Mouse (Mus musculus): ENCODE data around the gene Ilf3.

DNA sequence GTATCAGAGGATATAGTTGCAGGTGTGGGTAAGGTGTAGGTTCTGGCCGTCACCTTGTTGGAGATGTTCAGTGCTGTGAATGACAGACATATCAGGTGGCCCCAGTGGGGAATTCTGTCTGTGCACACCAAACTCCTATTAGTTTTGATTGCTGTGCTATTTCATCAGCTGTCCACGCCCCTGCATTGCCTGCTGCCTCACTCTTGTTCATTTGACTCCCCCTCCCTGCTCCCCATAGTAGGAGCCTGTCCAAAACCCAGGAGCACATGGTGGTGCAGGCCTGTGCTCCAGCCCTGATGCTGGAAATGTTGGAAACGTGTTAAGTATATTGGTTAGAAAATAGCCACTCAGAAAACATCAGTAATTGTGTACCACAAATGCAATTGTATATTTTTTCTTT is 71.8 kb downstream of the Ilf3 start:
- 0 out of 2 replicates have a peak, but pooled peaks have one; percentile 38 for TF ChIP-seq POLR2A (IDR thresholded peaks at IDR 0.05; ENCODE audit: low read depth, low read length)
- no peak for TF ChIP-seq CTCF (IDR thresholded peaks at IDR 0.05; ENCODE audit: borderline replicate concordance, insufficient read depth, low read length)
